Mouse (Mus musculus) forelimb bud, embryonic 11.5 days (tissue): ENCODE measurements around the gene Hpcal1.
"Not testable (repeated sequence)": the region's sequence is repeated elsewhere in the genome, so short reads cannot be mapped to it uniquely, and the experiment has no call there.

Source experiments
- DNase-seq: peaks from one replicate; pipeline ENCODE4 v3.0.0-alpha.2; 2012; ENCODE audit warnings: low read depth, low spot score

Hpcal1 gene

GRCm38 (mm10) chr12:17778320-17778719 is 87.7 kb downstream of the Hpcal1 start:
- peak; percentile 38 for DNase-seq

- no peak for DNase-seq
Observed at GRCm38 (mm10) chr12:17779093-17779492, 88.4 kb downstream of the Hpcal1 start.

DNA sequence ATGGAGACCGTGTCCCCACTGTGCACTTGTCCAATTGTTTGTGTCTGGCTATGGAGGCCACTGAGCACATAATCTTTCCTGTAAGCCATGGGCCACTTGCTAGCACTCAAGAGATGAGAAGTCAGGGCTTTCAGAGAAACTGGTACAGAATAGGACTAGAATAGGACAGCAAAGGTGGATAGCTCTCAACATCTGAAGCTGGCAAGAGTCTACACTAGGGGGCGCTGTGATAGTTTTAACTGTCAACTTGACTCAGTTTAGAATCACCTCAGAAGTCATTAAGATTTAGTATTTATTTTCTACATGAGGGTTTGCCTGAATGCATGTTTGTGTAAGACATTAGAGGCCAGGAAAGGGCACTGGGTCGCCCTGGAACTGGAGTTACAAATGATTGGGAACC is 98.8 kb downstream of the Hpcal1 start:
- no peak for DNase-seq

GRCm38 (mm10) chr12:17791111-17791510 is 100.5 kb downstream of the Hpcal1 start:
- no peak for DNase-seq

- no peak for DNase-seq
Observed at GRCm38 (mm10) chr12:17792756-17793155, 102.1 kb downstream of the Hpcal1 start.

GRCm38 (mm10) chr12:17795660-17796278 is 105.1 kb downstream of the Hpcal1 start:
- peak; percentile 33 for DNase-seq

DNA sequence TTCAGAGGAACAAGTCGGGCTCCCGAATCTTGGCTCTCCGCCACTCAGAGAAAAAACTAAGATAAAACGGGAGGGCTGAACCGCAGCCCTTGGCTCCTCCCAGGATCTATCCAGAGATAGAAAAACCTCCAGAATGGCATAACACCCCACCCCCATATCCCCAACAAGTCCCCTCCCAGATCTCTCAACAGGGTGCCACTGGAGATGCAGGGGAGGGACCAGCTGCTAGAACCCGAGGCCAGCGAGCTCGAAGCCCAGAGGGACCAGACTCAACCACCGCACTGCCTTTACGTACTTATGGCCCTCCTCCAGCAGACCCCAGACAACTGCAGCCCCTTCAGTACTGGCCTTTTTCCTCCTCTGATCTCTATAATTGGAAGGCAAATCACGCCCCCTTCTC is 107.6 kb downstream of the Hpcal1 start:
- not testable (repeated sequence) for DNase-seq

DNA sequence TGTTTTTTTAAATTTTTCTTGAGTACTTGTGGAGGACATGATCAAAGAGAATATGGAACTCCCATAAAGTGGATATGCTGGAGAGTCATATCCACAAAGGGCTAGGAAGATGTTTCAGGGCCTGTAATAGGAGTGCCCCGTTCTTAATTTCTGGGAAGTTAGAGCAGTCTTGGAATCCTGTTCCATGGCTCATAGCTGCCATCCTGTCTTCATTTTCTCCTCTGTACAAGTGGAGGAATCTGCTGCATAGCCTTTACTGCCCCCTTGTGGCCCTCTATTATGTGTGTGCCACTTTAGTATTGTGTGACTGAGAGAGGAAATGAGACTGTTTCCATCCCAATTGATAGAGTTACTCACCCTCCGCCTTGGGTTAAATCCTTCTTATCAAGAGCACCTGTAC is 117.9 kb downstream of the Hpcal1 start:
- DNase-seq = peak; percentile 74

GRCm38 (mm10) chr12:17835279-17835678 is 144.6 kb downstream of the Hpcal1 start:
- not testable (repeated sequence) for DNase-seq
